Mouse (Mus musculus) neural tube, embryonic 10.5 days (tissue): ENCODE data around the gene Arl13b.

Source experiments
- DNase-seq: peaks from one replicate; pipeline ENCODE4 v3.0.0-alpha.2; 2017; ENCODE audit warnings: low spot score; ENCODE audit errors: extremely low spot score

The Arl13b gene

GRCm38 (mm10) chr16:62814491-62814890, 32.3 kb downstream of the Arl13b start, which contains the start of gene Stx19:
Gene Stx19 (plus strand): TSS chr16:62814676.
- DNase-seq = no peak

GRCm38 (mm10) chr16:62813790-62814189, 33.0 kb downstream of the Arl13b start:
- no peak for DNase-seq

GRCm38 (mm10) chr16:62810855-62811254, 36.0 kb downstream of the Arl13b start:
- DNase-seq = no peak

- DNase-seq = no peak
These were observed 39.4 kb downstream of the Arl13b start for GRCm38 (mm10) chr16:62807249-62807979.

GRCm38 (mm10) chr16:62804621-62805020, 42.2 kb downstream of the Arl13b start:
- DNase-seq = no peak

- no peak for DNase-seq
These were observed 47.0 kb downstream of the Arl13b start for GRCm38 (mm10) chr16:62799839-62800238.

GRCm38 (mm10) chr16:62799426-62799825, 47.4 kb downstream of the Arl13b start:
- no peak for DNase-seq

- no peak for DNase-seq
These were observed 48.0 kb downstream of the Arl13b start for GRCm38 (mm10) chr16:62798808-62799207.

GRCm38 (mm10) chr16:62796608-62797007, 50.2 kb downstream of the Arl13b start:
- DNase-seq = no peak

GRCm38 (mm10) chr16:62786621-62787331, 60.1 kb downstream of the Arl13b start, which contains the start of gene Nsun3:
Gene Nsun3 (minus strand): TSS chr16:62786818.
- peak; percentile 94 for DNase-seq

GRCm38 (mm10) chr16:62782229-62782628, 64.6 kb downstream of the Arl13b start:
- no peak for DNase-seq

GRCm38 (mm10) chr16:62778282-62778681, 68.6 kb downstream of the Arl13b start:
- no peak for DNase-seq

GRCm38 (mm10) chr16:62776034-62776433, 70.8 kb downstream of the Arl13b start:
- no peak for DNase-seq

- no peak for DNase-seq
These were observed 73.4 kb downstream of the Arl13b start for GRCm38 (mm10) chr16:62773462-62773861.

- peak; percentile 20 for DNase-seq
These were observed 88.5 kb downstream of the Arl13b start for GRCm38 (mm10) chr16:62758340-62758739.

- DNase-seq = no peak
These were observed 91.5 kb downstream of the Arl13b start for GRCm38 (mm10) chr16:62755307-62755706.

GRCm38 (mm10) chr16:62753597-62753996, 93.2 kb downstream of the Arl13b start:
- no peak for DNase-seq

- DNase-seq = no peak
These were observed 93.8 kb downstream of the Arl13b start for GRCm38 (mm10) chr16:62753079-62753478.

- DNase-seq = no peak
These were observed 101.0 kb downstream of the Arl13b start for GRCm38 (mm10) chr16:62745875-62746274.
